Mouse (Mus musculus) megakaryocyte, embryonic 14.5 days (primary cell): ENCODE data around the gene Olfr667.

Experiments
- FLI1 ChIP-seq: IDR thresholded peaks from 2 replicates; pipeline ENCODE4 v1.6.1; 2012; ENCODE audit warnings: low read length, inconsistent platforms, mixed read lengths
- GATA1 ChIP-seq: IDR thresholded peaks from 3 replicates; pipeline ENCODE4 v1.6.1; 2012; ENCODE audit warnings: mixed read lengths, low read length, inconsistent platforms, borderline replicate concordance

GRCm38 (mm10) chr7:104933940-104934339 is 12.7 kb upstream of the Olfr667 start, which contains the start of gene Olfr669:
- no peak for TF ChIP-seq GATA1
- TF ChIP-seq FLI1 = no peak
